21 mouse cellular contexts compared by ENCODE assay signal in the genomic region with DNA sequence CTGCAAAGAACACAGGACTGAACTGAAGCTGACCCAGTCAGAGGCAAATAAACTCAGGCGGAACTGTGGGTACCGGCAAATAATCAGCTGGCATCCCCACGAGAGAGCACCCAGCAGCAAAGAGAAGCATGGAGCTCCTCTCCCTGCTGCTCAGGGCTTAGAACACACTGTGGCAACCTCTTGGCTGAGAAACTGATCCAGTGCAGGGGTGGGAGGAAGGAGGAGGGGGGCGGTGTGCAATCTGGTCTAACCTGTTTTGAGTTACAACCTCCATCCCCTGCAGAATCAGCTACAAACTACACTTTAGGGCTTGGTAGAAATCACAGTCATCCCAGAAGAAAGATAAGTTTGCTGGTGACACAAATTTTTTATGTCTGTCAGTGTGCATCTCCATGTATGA. TPM values are rescaled to one million over a fixed set of nuclear protein-coding genes. Genes with fewer than 3 reads are reported as not detected.
DNase-seq lines count a peak whose midpoint lies in the region; ATAC-seq and TF ChIP-seq lines count a peak whose summit lies in the region.
"Had no signal": no experiment of that assay in that cellular context is flagged by ENCODE, and none has a peak within 500 bp of the region (broad histone marks: within the 10 kb centered on the region; RNA-seq: fewer than 3 reads in every experiment).

No protein-coding gene starts in this region.

- no peak for TF ChIP-seq CTCF in ES-Bruce4 (IDR thresholded peaks at IDR 0.05; ENCODE audit: low read depth, low read length)
- TF ChIP-seq CTCF in intestine, postnatal 0 days (IDR thresholded peaks at IDR 0.05; ENCODE audit: low read depth) = no peak

- H3K27ac ChIP-seq in lung, embryonic 16.5 days (ENCODE audit: low read length) = no peak overlapping the region
- no peak overlapping the region for H3K27ac ChIP-seq in ES-Bruce4 (ENCODE audit: insufficient read depth, low read length)
- no peak overlapping the region for H3K27ac ChIP-seq in embryonic facial prominence, embryonic 10.5 days (replicated peaks)
- H3K27ac ChIP-seq in intestine, postnatal 0 days (ENCODE audit: low read depth, low read length) = no peak overlapping the region
- H3K27ac ChIP-seq: hindbrain, embryonic 13.5 days; limb, embryonic 15.5 days; liver, embryonic 15.5 days had no signal

- no peak overlapping the region for H3K9ac ChIP-seq in lung, embryonic 16.5 days (ENCODE audit: low read length)
- H3K9ac ChIP-seq in ES-Bruce4 (ENCODE audit: low read depth, poor library complexity, severe bottlenecking) = no peak overlapping the region
- H3K9ac ChIP-seq in intestine, postnatal 0 days (ENCODE audit: low read depth, low read length) = no peak overlapping the region
- H3K9ac ChIP-seq: hindbrain, embryonic 13.5 days; limb, embryonic 15.5 days; liver, embryonic 15.5 days had no signal

- no peaks in the 10 kb centered on the region for H3K36me3 ChIP-seq in lung, embryonic 16.5 days (ENCODE audit: control insufficient read depth, insufficient read depth, low read length)
- no peaks in the 10 kb centered on the region for H3K36me3 ChIP-seq in ES-Bruce4 (ENCODE audit: control insufficient read depth, insufficient read depth, low read length, poor library complexity, severe bottlenecking)
- no peaks in the 10 kb centered on the region for H3K36me3 ChIP-seq in embryonic facial prominence, embryonic 10.5 days (replicated peaks)
- H3K36me3 ChIP-seq in intestine, postnatal 0 days (ENCODE audit: control insufficient read depth, insufficient read depth) = no peaks in the 10 kb centered on the region
- H3K36me3 ChIP-seq: hindbrain, embryonic 13.5 days; limb, embryonic 15.5 days; liver, embryonic 15.5 days had no signal

- H3K4me1 ChIP-seq in lung, embryonic 16.5 days (replicated peaks; ENCODE audit: control insufficient read depth, insufficient read depth, low read length) = peaks cover 2% of the 10 kb centered on the region; the same call in 1 of the 2 replicates
- H3K4me1 ChIP-seq in ES-Bruce4 (ENCODE audit: control insufficient read depth, insufficient read depth, low read length) = no peaks in the 10 kb centered on the region
- H3K4me1 ChIP-seq in embryonic facial prominence, embryonic 10.5 days = peaks cover 3% of the 10 kb centered on the region; the same call in 1 of the 2 replicates
- H3K4me1 ChIP-seq in intestine, postnatal 0 days (replicated peaks; ENCODE audit: control insufficient read depth, insufficient read depth, low read length) = no peaks in the 10 kb centered on the region
- H3K4me1 ChIP-seq: hindbrain, embryonic 13.5 days; limb, embryonic 15.5 days; liver, embryonic 15.5 days had no signal

- no peak for DNase-seq in lung, postnatal 25 days (ENCODE audit: low spot score)
- DNase-seq in embryonic facial prominence, embryonic 10.5 days (ENCODE audit: low spot score) = peak; percentile 30
- DNase-seq in left cerebral cortex, postnatal 36 days (ENCODE audit: low spot score in 2 of 2) = no peak
- DNase-seq in adrenal gland, postnatal 4 days (ENCODE audit: low spot score in 2 of 2) = no peak
- no peak for DNase-seq in cerebellum, adult 9-10 months
- DNase-seq: adrenal gland, adult 2 months; cerebellum, adult 9-11 months; gastrocnemius, postnatal 36 days; kidney, adult 11 months; retina, postnatal 1 day; thymus, postnatal 25 days had no signal

- no peak for TF ChIP-seq POLR2A in ES-Bruce4 (IDR thresholded peaks at IDR 0.05; ENCODE audit: insufficient read depth, low read length)

- H3K9me3 ChIP-seq in lung, embryonic 16.5 days (ENCODE audit: control insufficient read depth, low read length) = no peaks in the 10 kb centered on the region
- H3K9me3 ChIP-seq in ES-Bruce4 (replicated peaks; ENCODE audit: control insufficient read depth, insufficient read depth, low read length, poor library complexity, severe bottlenecking) = no peaks in the 10 kb centered on the region
- H3K9me3 ChIP-seq in embryonic facial prominence, embryonic 10.5 days = no peaks in the 10 kb centered on the region
- no peaks in the 10 kb centered on the region for H3K9me3 ChIP-seq in intestine, postnatal 0 days (ENCODE audit: control insufficient read depth)
- H3K9me3 ChIP-seq: hindbrain, embryonic 13.5 days; limb, embryonic 15.5 days; liver, embryonic 15.5 days had no signal

- intact Hi-C loops in left cerebral cortex, postnatal 36 days (cut with DNase I) = no loop called here

- peak; percentile 78; the same call in 1 of the 2 replicates for ATAC-seq in lung, embryonic 16.5 days (ENCODE audit: low read depth)
- ATAC-seq in intestine, postnatal 0 days = peak; percentile 45
- ATAC-seq: forebrain, embryonic 16.5 days had no signal

- TF ChIP-seq EP300 in ES-Bruce4 (IDR thresholded peaks at IDR 0.05; ENCODE audit: insufficient read depth, low read depth, low read length) = no peak

- no peak overlapping the region for H3K4me3 ChIP-seq in lung, embryonic 16.5 days (ENCODE audit: low read length)
- peak overlapping the region; percentile 33 for H3K4me3 ChIP-seq in ES-Bruce4 (ENCODE audit: low read depth, low read length)
- H3K4me3 ChIP-seq in embryonic facial prominence, embryonic 10.5 days = no peak overlapping the region
- no peak overlapping the region for H3K4me3 ChIP-seq in intestine, postnatal 0 days (ENCODE audit: low read depth, low read length)
- H3K4me3 ChIP-seq: hindbrain, embryonic 13.5 days; limb, embryonic 15.5 days; liver, embryonic 15.5 days had no signal

- no peak overlapping the region for H3K4me2 ChIP-seq in lung, embryonic 16.5 days (ENCODE audit: low read depth, low read length)
- no peak overlapping the region for H3K4me2 ChIP-seq in intestine, postnatal 0 days (replicated peaks; ENCODE audit: low read depth)
- H3K4me2 ChIP-seq: hindbrain, embryonic 13.5 days; limb, embryonic 15.5 days; liver, embryonic 15.5 days; midbrain, embryonic 11.5 days had no signal

- WGBS in lung, embryonic 16.5 days = 35% methylated on average over 4 of the region's 4 CpGs
- WGBS in embryonic facial prominence, embryonic 10.5 days = 38% methylated on average over 4 of the region's 4 CpGs
- 28% methylated on average over 4 of the region's 4 CpGs for WGBS in intestine, postnatal 0 days

- H3K27me3 ChIP-seq in lung, embryonic 16.5 days (ENCODE audit: control insufficient read depth, insufficient read depth, low read depth, low read length) = no peaks in the 10 kb centered on the region
- no peaks in the 10 kb centered on the region for H3K27me3 ChIP-seq in ES-Bruce4 (ENCODE audit: control insufficient read depth, insufficient read depth, low read length, poor library complexity, severe bottlenecking)
- no peaks in the 10 kb centered on the region for H3K27me3 ChIP-seq in embryonic facial prominence, embryonic 10.5 days (replicated peaks; ENCODE audit: low read depth, poor library complexity, severe bottlenecking)
- no peaks in the 10 kb centered on the region for H3K27me3 ChIP-seq in intestine, postnatal 0 days (replicated peaks; ENCODE audit: control insufficient read depth, insufficient read depth, low read length)
- H3K27me3 ChIP-seq: CH12.LX; hindbrain, embryonic 13.5 days; limb, embryonic 15.5 days; liver, embryonic 15.5 days had no signal

RNA-seq across cellular contexts. Expression of a gene that starts 19.0 kb away (rescaled TPM):
- 0.20 and 0.24 TPM in 2 replicates for polyA plus RNA-seq in lung, embryonic 16.5 days (2015; fragmentation: Nextera tagmentation; extraction: Ambion mirVana)
- 1.4 TPM in 2 replicates for polyA plus RNA-seq in ES-Bruce4 (2011; ENCODE audit: insufficient read depth, insufficient read length, low read depth, missing spikeins)
- 0.14 and 0.26 TPM in 2 replicates for polyA plus RNA-seq in embryonic facial prominence, embryonic 10.5 days (2016; fragmentation: Nextera tagmentation; extraction: Ambion mirVana)
- polyA plus RNA-seq in intestine, postnatal 0 days (2015; fragmentation: Nextera tagmentation; extraction: Ambion mirVana) = 0.17 and 0.34 TPM in 2 replicates
- total RNA-seq in left cerebral cortex, postnatal 36 days (2021) = under 1 TPM; 0.27 to 0.86 TPM
- 1 to 10 TPM in 1 of 2 experiments, under 1 TPM in 1; 0.14 to 3.0 TPM for total RNA-seq in adrenal gland, postnatal 4 days (2021)
- total RNA-seq: gastrocnemius, postnatal 36 days; heart, adult 8-10 months had no signal
- polyA plus RNA-seq: adrenal gland, adult 2 months had no signal

RNA-seq across cellular contexts. Expression of a gene that starts 26.9 kb away (rescaled TPM):
- 0.36 and 0.92 TPM in 2 replicates for polyA plus RNA-seq in lung, embryonic 16.5 days (2015; fragmentation: Nextera tagmentation; extraction: Ambion mirVana)
- polyA plus RNA-seq in ES-Bruce4 (2011; ENCODE audit: insufficient read depth, insufficient read length, low read depth, missing spikeins) = not detected in 2 replicates
- polyA plus RNA-seq in embryonic facial prominence, embryonic 10.5 days (2016; fragmentation: Nextera tagmentation; extraction: Ambion mirVana) = 0.05 and 0.06 TPM in 2 replicates
- 0.50 and 0.61 TPM in 2 replicates for polyA plus RNA-seq in intestine, postnatal 0 days (2015; fragmentation: Nextera tagmentation; extraction: Ambion mirVana)
- under 1 TPM in 1 of 2 experiments, not detected in 1; 0.14 TPM for total RNA-seq in left cerebral cortex, postnatal 36 days (2021)
- total RNA-seq in adrenal gland, postnatal 4 days (2021) = under 1 TPM in 1 of 2 experiments, not detected in 1; 0.17 TPM
- total RNA-seq: adrenal gland, adult 2 months had no signal

RNA-seq across cellular contexts. Expression of a gene that starts 27.3 kb away (rescaled TPM):
- 0.18 and 0.48 TPM in 2 replicates for polyA plus RNA-seq in lung, embryonic 16.5 days (2015; fragmentation: Nextera tagmentation; extraction: Ambion mirVana)
- not detected in 2 replicates for polyA plus RNA-seq in ES-Bruce4 (2011; ENCODE audit: insufficient read depth, insufficient read length, low read depth, missing spikeins)
- 0.22 and 0.55 TPM in 2 replicates for polyA plus RNA-seq in embryonic facial prominence, embryonic 10.5 days (2016; fragmentation: Nextera tagmentation; extraction: Ambion mirVana)
- polyA plus RNA-seq in intestine, postnatal 0 days (2015; fragmentation: Nextera tagmentation; extraction: Ambion mirVana) = 20.3 and 23.3 TPM in 2 replicates
- 10 to 100 TPM; 17.9 to 21.2 TPM for total RNA-seq in left cerebral cortex, postnatal 36 days (2021)
- 1 to 10 TPM in 1 of 2 experiments, under 1 TPM in 1; 0.28 to 1.1 TPM for total RNA-seq in adrenal gland, postnatal 4 days (2021)
- total RNA-seq: CH12.LX; gastrocnemius, postnatal 36 days; heart, adult 8-10 months had no signal

Comparison
In these comparisons a context has a peak if more than half of its experiments do, and no peak if none do; other contexts are left out.
1. RNA of a gene that starts 27.3 kb away (polyA plus RNA-seq): 20.3 to 23.3 TPM in intestine, postnatal 0 days; 0.22 to 0.55 TPM in embryonic facial prominence, embryonic 10.5 days, 0.18 to 0.48 TPM in lung, embryonic 16.5 days and not detected in ES-Bruce4; every median in the first group is over 10 times any median in the second.